Comparison of ENCODE assay signal across 8 mouse cellular contexts in the genomic region with DNA sequence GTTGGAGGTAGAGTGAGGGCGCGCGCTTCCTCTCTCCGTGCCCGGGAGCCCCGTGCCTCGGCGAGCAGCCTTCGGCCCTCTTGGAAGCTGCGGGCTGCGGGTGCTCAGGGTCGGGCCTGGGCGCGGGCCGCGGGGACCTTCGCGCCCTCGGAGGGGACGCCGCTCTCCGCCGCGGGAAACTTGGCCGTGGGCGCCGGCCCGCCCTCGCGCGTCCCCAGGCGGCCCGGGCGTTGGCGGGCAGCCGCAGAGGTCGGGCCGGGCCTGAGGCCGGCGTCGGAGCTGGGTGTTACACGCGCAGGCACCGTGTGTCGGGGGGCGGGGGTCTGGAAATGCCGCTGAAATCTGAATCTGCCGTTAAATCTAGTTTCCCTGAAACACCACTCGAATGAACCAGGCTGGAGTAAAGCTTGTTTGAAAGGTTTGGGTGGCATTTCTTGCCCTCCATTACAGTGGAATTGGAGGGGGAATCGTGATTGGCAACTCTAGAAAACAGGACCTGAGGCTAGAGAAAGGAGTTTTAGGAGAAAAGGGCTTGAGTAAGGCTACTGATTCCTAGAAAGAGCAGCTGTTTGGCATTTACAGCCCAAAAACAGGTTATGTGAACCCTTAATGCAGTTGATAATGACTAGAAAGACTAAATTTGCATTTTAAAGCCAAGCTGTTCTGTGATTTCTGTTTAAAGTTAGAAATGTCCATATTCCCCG. TPM values are rescaled to one million over a fixed set of nuclear protein-coding genes. Genes with fewer than 3 reads are reported as not detected.
A peak's percentile ranks its signal among the peaks of the same experiment; 100 is the strongest.
DNase-seq lines count a peak whose midpoint lies in the region; ATAC-seq lines count a peak whose summit lies in the region.

No protein-coding gene starts in this region.

- peak overlapping the region; percentile 90 for H3K27ac ChIP-seq in forebrain, embryonic 15.5 days (replicated peaks)
- peak overlapping the region; percentile 89 for H3K27ac ChIP-seq in intestine, embryonic 14.5 days (ENCODE audit: low read depth)
- peak overlapping the region; percentile 57 for H3K27ac ChIP-seq in macrophage
- H3K27ac ChIP-seq in stomach, embryonic 15.5 days: peak overlapping the region; percentile 92

- peaks cover 83% of the 10 kb centered on the region for H3K79me2 ChIP-seq in macrophage (ENCODE audit: inconsistent target)

- H3K9ac ChIP-seq in forebrain, embryonic 15.5 days (replicated peaks): peak overlapping the region; percentile 90
- peak overlapping the region; percentile 94 for H3K9ac ChIP-seq in intestine, embryonic 14.5 days (ENCODE audit: low read length)
- peak overlapping the region; percentile 87 for H3K9ac ChIP-seq in stomach, embryonic 15.5 days

- no peaks in the 10 kb centered on the region for H3K36me3 ChIP-seq in forebrain, embryonic 15.5 days
- H3K36me3 ChIP-seq in intestine, embryonic 14.5 days (ENCODE audit: control insufficient read depth, insufficient read depth, low read length): no peaks in the 10 kb centered on the region
- no peaks in the 10 kb centered on the region for H3K36me3 ChIP-seq in macrophage (ENCODE audit: inconsistent target)
- no peaks in the 10 kb centered on the region for H3K36me3 ChIP-seq in stomach, embryonic 15.5 days

- peaks cover 34% of the 10 kb centered on the region for H3K4me1 ChIP-seq in forebrain, embryonic 15.5 days
- peaks cover 19% of the 10 kb centered on the region for H3K4me1 ChIP-seq in intestine, embryonic 14.5 days (replicated peaks; ENCODE audit: control insufficient read depth, insufficient read depth, low read length)
- H3K4me1 ChIP-seq in stomach, embryonic 15.5 days: 0 out of 2 replicates have a peak, but pooled peaks cover 5% of the 10 kb centered on the region

- ATAC-seq in forebrain, embryonic 15.5 days (replicated peaks): peak; percentile 81
- ATAC-seq in intestine, embryonic 14.5 days (replicated peaks; ENCODE audit: low FRiP score, low TSS enrichment, low read depth): no peak; the same call in none of the 2 replicates
- ATAC-seq in stomach, embryonic 15.5 days (ENCODE audit: insufficient read depth, low FRiP score, low read depth): peak; percentile 53

- no peaks in the 10 kb centered on the region for H3K27me3 ChIP-seq in forebrain, embryonic 15.5 days
- H3K27me3 ChIP-seq in intestine, embryonic 14.5 days (replicated peaks; ENCODE audit: control insufficient read depth, insufficient read depth, low read length): no peaks in the 10 kb centered on the region
- H3K27me3 ChIP-seq in stomach, embryonic 15.5 days (replicated peaks): no peaks in the 10 kb centered on the region

- under 1% methylated on average over 51 of the region's 51 CpGs for WGBS in forebrain, embryonic 15.5 days
- under 1% methylated on average over 51 of the region's 51 CpGs for whole genome bisulfite sequencing in intestine, embryonic 14.5 days
- WGBS in macrophage (ENCODE audit: missing documents): under 1% methylated on average over 47 of the region's 51 CpGs
- WGBS in stomach, embryonic 15.5 days: under 1% methylated on average over 50 of the region's 51 CpGs

- DNase-seq in ovary, postnatal 14 days (ENCODE audit: low spot score): peak; percentile 41
- no peak for DNase-seq in ovary, adult 18-20 months (ENCODE audit: low spot score)
- DNase-seq in brain, adult 2 months (ENCODE audit: low read depth, low spot score): peak; percentile 29
- peak; percentile 69 for DNase-seq in intestine, embryonic 14.5 days (ENCODE audit: low spot score)
- no peak for DNase-seq in cerebellum, adult 9-11 months

- H3K9me3 ChIP-seq in forebrain, embryonic 15.5 days: no peaks in the 10 kb centered on the region
- H3K9me3 ChIP-seq in intestine, embryonic 14.5 days (ENCODE audit: control insufficient read depth, low read length): no peaks in the 10 kb centered on the region
- no peaks in the 10 kb centered on the region for H3K9me3 ChIP-seq in stomach, embryonic 15.5 days

- peak overlapping the region; percentile 64 for H3K4me2 ChIP-seq in forebrain, embryonic 15.5 days (replicated peaks)
- H3K4me2 ChIP-seq in intestine, embryonic 14.5 days (ENCODE audit: low read length): peak overlapping the region; percentile 85
- peak overlapping the region; percentile 61 for H3K4me2 ChIP-seq in stomach, embryonic 15.5 days

- H3K4me3 ChIP-seq in forebrain, embryonic 15.5 days: peak overlapping the region; percentile 91
- H3K4me3 ChIP-seq in intestine, embryonic 14.5 days (ENCODE audit: low read depth, low read length): peak overlapping the region; percentile 87
- peak overlapping the region; percentile 84 for H3K4me3 ChIP-seq in macrophage (ENCODE audit: inconsistent target)
- H3K4me3 ChIP-seq in stomach, embryonic 15.5 days (replicated peaks): peak overlapping the region; percentile 94

RNA-seq across cellular contexts. Expression of a gene that starts 0.7 kb away (rescaled TPM):
- polyA plus RNA-seq in forebrain, embryonic 15.5 days (2015; fragmentation: Nextera tagmentation; extraction: Ambion mirVana): 118 and 128 TPM in 2 replicates
- 114 and 118 TPM in 2 replicates for polyA plus RNA-seq in intestine, embryonic 14.5 days (2014; fragmentation: Nextera tagmentation; extraction: Ambion mirVana)
- total RNA-seq in macrophage (2018; cell fraction: chromatin; rRNA removed): 100 to 1,000 TPM in 1 of 26 experiments, 10 to 100 TPM in 25; 31.9 to 116 (median 70.4) TPM
- 10 to 100 TPM; 20.5 to 31.8 (median 25.2) TPM for total RNA-seq in macrophage (2018; cell fraction: cytosol; rRNA removed)
- 10 to 100 TPM; 23.0 to 83.5 (median 44.2) TPM for total RNA-seq in macrophage (2018; cell fraction: nucleus; rRNA removed)
- 20.6 to 33.2 TPM (median 26.8 TPM) in 3 replicates for polyA plus RNA-seq in macrophage (2018)
- polyA plus RNA-seq in stomach, embryonic 15.5 days (2015; fragmentation: Nextera tagmentation; extraction: Ambion mirVana): 141 and 148 TPM in 2 replicates

RNA-seq across cellular contexts. Expression of a gene that starts 0.8 kb away (rescaled TPM):
- polyA plus RNA-seq in forebrain, embryonic 15.5 days (2015; fragmentation: Nextera tagmentation; extraction: Ambion mirVana): 3.9 and 4.7 TPM in 2 replicates
- 8.6 and 9.1 TPM in 2 replicates for polyA plus RNA-seq in intestine, embryonic 14.5 days (2014; fragmentation: Nextera tagmentation; extraction: Ambion mirVana)
- total RNA-seq in macrophage (2018; cell fraction: chromatin; rRNA removed): 10 to 100 TPM in 2 of 26 experiments, 1 to 10 TPM in 24; 1.1 to 16.9 (median 4.5) TPM
- 1 to 10 TPM in 15 of 26 experiments, under 1 TPM in 11; 0.53 to 2.4 (median 1.1) TPM for total RNA-seq in macrophage (2018; cell fraction: cytosol; rRNA removed)
- total RNA-seq in macrophage (2018; cell fraction: nucleus; rRNA removed): 10 to 100 TPM in 2 of 26 experiments, 1 to 10 TPM in 24; 1.0 to 14.0 (median 2.7) TPM
- 0.56 to 3.2 TPM (median 1.6 TPM) in 3 replicates for polyA plus RNA-seq in macrophage (2018)
- polyA plus RNA-seq in stomach, embryonic 15.5 days (2015; fragmentation: Nextera tagmentation; extraction: Ambion mirVana): 7.8 and 8.4 TPM in 2 replicates

RNA-seq across cellular contexts. Expression of a gene that starts 57.7 kb away (rescaled TPM):
- polyA plus RNA-seq in forebrain, embryonic 15.5 days (2015; fragmentation: Nextera tagmentation; extraction: Ambion mirVana): not detected in 2 replicates
- not detected in 2 replicates for polyA plus RNA-seq in intestine, embryonic 14.5 days (2014; fragmentation: Nextera tagmentation; extraction: Ambion mirVana)
- not detected for total RNA-seq in macrophage (2018; cell fraction: chromatin; rRNA removed)
- total RNA-seq in macrophage (2018; cell fraction: cytosol; rRNA removed): not detected
- total RNA-seq in macrophage (2018; cell fraction: nucleus; rRNA removed): not detected
- polyA plus RNA-seq in macrophage (2018): not detected in 3 replicates
- not detected in 2 replicates for polyA plus RNA-seq in stomach, embryonic 15.5 days (2015; fragmentation: Nextera tagmentation; extraction: Ambion mirVana)

Comparison
In these comparisons a context has a peak if more than half of its experiments do, and no peak if none do; other contexts are left out.
1. DNase-seq: peak in ovary, postnatal 14 days (single experiment), brain, adult 2 months (single experiment) and intestine, embryonic 14.5 days (single experiment); none in ovary, adult 18-20 months (single experiment) and cerebellum, adult 9-11 months (single experiment).
2. Peak in every context shown above with its lines, with median percentiles within 50 percentile points of each other: H3K27ac ChIP-seq, H3K4me2 ChIP-seq, H3K4me3 ChIP-seq and H3K9ac ChIP-seq.